Mouse (Mus musculus): ENCODE measurements around the gene Gria4. TPM values are rescaled to one million over a fixed set of nuclear protein-coding genes. Genes with fewer than 3 reads are reported as not detected.
A peak's percentile ranks its signal among the peaks of the same experiment; 100 is the strongest.

Gene Gria4
- polyA plus RNA-seq, 1 experiment from 2014 or later, result 3.2 TPM

DNA sequence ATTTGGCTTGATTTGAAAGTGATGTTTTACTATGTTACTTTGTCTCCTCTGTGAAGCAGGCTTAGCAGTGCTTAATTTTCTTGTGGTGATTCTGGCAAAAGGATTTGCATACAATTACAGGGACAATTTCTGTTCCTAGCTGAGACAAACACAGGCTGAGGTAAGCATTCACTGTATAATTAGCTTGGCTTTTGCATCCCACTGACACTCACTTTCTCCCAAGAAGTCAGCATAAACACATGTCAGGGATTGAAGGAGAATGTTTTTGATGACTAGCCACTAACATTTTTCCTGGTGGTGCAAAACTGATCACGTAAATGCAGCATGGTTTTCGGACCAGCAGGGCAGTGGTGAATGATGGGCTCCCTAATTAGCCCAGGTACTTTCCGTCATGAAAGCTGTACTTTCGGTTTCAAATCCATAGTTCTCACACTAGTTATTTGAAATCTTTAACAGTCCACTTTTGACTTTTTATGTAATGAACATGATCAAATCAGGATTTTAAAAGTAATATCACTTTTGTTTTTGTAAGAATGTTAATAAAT lies 240.5 kb downstream of the Gria4 start:
- TF ChIP-seq CTCF (IDR thresholded peaks at IDR 0.05), result no peak

DNA sequence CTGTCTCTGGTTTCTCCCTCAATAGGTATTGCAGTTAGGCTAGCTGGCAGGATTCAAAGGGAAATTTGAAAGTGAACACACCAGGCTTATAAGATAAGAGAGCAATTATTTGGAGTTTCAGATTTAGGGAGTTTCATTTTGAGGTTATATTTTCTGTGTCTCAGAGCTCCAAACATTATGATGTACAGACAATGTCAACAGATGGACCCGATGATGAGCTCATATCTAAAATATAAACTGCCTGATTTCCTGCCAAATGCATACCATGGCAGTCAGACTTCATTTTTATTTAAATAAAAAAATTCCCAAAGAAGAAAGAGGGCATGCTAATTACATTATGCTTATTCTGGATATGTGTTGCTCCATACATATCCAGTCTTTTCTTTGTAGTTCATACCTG lies 256.8 kb downstream of the Gria4 start:
- TF ChIP-seq CTCF (IDR thresholded peaks at IDR 0.05), result no peak
- DNase-seq (ENCODE audit: low read depth, low spot score) (no peak), ATAC-seq (no peak)
- no peaks in the 10 kb centered on the region for H3K27me3 ChIP-seq
- CTCF ChIA-PET, result interaction anchor here (2.1 kb wide), 1 partner anchor 11 kb away, joined by 6 read pairs; no protein-coding TSS in a partner anchor
- in situ Hi-C loops (cut with MboI; ENCODE audit: low pct_unique_long_range_greater_than_20kb), result loop anchor here (25.0 kb wide), 1 partner anchor 1098 kb away; no protein-coding TSS in a partner anchor
- POLR2A ChIA-PET, result interaction anchor here (0.6 kb wide), 1 partner anchor 1853 kb away, joined by 4 read pairs; no protein-coding TSS in a partner anchor

More for the DNA sequence above, 240.5 kb downstream of the Gria4 start:
- DNase-seq (ENCODE audit: low read depth, low spot score) (no peak), ATAC-seq (no peak)
- in situ Hi-C loops (cut with MboI; ENCODE audit: low pct_unique_long_range_greater_than_20kb), result no loop called here
- ChIA-PET POLR2A (no interaction called here), CTCF (no interaction called here)
- H3K27me3 ChIP-seq, result no peaks in the 10 kb centered on the region

DNA sequence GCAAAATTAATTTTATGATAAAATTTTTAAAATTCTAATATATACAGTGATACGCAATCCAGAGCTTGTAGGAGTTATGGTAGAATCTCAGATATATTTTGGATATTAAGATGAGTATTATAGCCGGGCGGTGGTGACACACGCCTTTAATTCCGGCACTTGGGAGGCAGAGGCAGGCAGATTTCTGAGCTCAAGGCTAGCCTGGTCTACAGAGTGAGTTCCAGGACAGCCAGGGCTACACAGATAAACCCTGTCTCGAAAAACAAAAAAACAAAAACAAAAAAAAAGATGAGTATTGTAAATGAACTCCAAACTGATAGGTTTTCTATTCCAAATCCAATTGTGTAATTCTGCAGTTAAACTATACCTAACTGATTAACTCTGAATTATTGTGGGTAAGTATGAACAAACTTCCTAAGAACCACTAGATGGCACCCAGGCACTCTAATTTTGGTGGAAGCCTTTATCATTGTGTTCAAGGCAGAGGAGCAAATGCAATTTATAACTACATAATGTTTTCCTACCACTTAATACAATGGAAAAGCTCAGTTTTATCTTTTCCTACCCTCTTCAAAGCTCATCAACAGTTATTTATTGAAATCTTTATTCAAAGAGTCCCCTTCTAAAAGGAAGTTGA lies 259.4 kb downstream of the Gria4 start:
- ChIA-PET CTCF (interaction anchor here (1.1 to 1.4 kb wide), 3 partner anchors 9 to 1761 kb away, joined by 3 to 4 read pairs (median 4); no protein-coding TSS in a partner anchor), POLR2A (no interaction called here)
- no peaks in the 10 kb centered on the region for H3K27me3 ChIP-seq
- peak; percentile 46 for TF ChIP-seq CTCF (IDR thresholded peaks at IDR 0.05)
- DNase-seq (ENCODE audit: low read depth, low spot score) (peak; percentile 6), ATAC-seq (peak; percentile 73)
- in situ Hi-C loops (cut with MboI; ENCODE audit: low pct_unique_long_range_greater_than_20kb), result loop anchor here (25.0 kb wide), 1 partner anchor 1101 kb away; no protein-coding TSS in a partner anchor

DNA sequence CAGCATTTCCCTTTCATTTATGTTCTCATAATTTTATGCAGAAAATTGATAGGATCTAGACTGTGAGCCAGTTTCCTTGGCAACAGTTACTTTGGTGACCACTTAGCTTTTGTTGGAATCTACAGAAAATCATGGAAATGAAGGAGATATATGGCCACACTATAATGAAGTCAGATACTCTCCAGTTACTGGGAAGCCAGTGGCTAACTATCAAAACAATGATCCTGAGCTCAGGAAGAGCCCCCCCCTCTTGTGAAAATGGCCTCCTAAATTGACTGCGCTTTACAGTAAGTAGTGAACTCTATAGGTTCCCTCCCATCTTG lies 281.5 kb downstream of the Gria4 start:
- ATAC-seq (no peak), DNase-seq (ENCODE audit: low read depth, low spot score) (no peak)
- in situ Hi-C loops (cut with MboI; ENCODE audit: low pct_unique_long_range_greater_than_20kb), result no loop called here
- ChIA-PET POLR2A (no interaction called here), CTCF (no interaction called here)
- no peak for TF ChIP-seq CTCF (IDR thresholded peaks at IDR 0.05)
- H3K27me3 ChIP-seq, result no peaks in the 10 kb centered on the region

DNA sequence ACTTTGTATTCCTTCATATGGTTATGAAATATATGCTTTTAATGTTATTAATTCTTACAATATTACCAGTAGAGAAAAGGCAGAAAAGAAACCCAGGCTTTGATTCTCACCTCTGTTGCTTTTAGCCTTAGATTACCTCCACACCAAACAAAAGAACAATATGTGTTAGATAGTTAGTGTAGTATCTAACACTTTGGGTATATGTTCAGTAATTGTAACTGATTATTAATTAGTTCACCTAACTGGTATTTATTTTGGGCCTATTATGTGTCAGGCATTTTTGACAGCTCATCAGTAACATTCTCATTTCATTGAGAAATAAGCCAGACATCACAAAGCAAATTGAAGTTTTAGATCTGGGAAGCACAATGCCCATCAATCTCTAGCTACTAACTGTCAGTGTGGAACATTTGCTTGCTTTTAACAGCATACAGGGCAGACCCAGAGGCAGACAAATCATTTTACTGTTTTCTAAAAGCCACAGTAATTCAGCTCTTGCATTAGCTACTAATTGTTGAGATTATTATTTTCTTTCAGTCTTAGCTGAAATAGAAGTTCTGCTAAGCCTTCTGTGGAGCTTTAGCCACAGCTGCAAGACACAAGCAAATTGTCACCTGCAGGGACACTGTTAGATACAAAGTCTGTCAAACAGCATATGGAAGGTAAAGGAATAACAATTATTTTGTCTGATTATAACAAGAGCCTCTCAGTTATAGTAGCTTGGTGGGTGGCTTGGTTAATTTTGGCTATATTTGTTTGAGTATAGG lies 282.1 kb downstream of the Gria4 start:
- no peaks in the 10 kb centered on the region for H3K27me3 ChIP-seq
- ChIA-PET CTCF (no interaction called here), POLR2A (interaction anchor here (0.5 kb wide), 1 partner anchor 14 kb away, joined by 3 read pairs; no protein-coding TSS in a partner anchor)
- ATAC-seq (no peak), DNase-seq (ENCODE audit: low read depth, low spot score) (no peak)
- in situ Hi-C loops (cut with MboI; ENCODE audit: low pct_unique_long_range_greater_than_20kb), result no loop called here
- TF ChIP-seq CTCF (IDR thresholded peaks at IDR 0.05), result no peak

DNA sequence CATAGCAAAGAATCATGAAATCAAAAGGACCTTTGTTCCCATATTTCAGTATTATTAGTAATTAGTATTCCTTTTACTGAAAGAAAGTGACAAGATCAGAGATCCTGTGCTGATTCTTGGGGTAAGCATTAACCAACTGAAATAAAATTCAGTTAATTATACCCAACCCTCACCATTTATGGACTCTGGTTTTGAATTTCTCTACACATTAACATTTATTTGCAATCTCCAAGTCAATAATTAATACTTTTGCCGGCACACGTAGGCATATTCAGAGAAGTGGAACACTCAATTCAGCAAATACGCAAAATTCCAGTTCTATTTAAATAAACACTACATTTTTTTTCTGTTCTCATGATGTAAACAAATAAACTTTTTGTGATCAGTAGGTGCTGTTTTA lies 289.9 kb downstream of the Gria4 start:
- POLR2A ChIA-PET, result no interaction called here
- H3K27me3 ChIP-seq, result no peaks in the 10 kb centered on the region
- ATAC-seq (no peak), DNase-seq (ENCODE audit: low read depth, low spot score) (no peak)
- CTCF ChIA-PET, result no interaction called here
- no peak for TF ChIP-seq CTCF (IDR thresholded peaks at IDR 0.05)
- in situ Hi-C loops (cut with MboI; ENCODE audit: low pct_unique_long_range_greater_than_20kb), result no loop called here

DNA sequence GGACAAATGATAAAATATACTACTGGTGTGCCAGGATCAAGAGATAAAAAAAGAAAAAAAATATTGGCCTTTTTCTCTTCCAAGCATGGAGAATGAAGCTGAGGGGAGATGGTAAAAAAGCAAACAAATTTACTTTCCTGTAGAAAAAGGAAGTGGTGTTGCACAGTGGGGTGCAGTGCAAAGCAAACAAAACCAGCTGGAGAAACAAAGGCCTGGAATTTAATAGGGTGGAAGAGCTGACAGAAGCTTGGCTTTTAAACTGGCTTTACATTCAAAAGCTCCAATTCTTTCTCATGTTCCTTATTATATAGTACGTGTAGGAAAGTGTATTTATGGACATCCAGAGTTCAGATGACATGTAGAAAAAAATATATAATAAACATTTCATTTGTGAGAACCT lies 290.9 kb downstream of the Gria4 start:
- no peak for TF ChIP-seq CTCF (IDR thresholded peaks at IDR 0.05)
- in situ Hi-C loops (cut with MboI; ENCODE audit: low pct_unique_long_range_greater_than_20kb), result no loop called here
- DNase-seq (ENCODE audit: low read depth, low spot score) (no peak), ATAC-seq (no peak)
- ChIA-PET CTCF (no interaction called here), POLR2A (interaction anchor here (0.6 kb wide), 1 partner anchor 783 kb away, joined by 6 read pairs; no protein-coding TSS in a partner anchor)
- no peaks in the 10 kb centered on the region for H3K27me3 ChIP-seq

DNA sequence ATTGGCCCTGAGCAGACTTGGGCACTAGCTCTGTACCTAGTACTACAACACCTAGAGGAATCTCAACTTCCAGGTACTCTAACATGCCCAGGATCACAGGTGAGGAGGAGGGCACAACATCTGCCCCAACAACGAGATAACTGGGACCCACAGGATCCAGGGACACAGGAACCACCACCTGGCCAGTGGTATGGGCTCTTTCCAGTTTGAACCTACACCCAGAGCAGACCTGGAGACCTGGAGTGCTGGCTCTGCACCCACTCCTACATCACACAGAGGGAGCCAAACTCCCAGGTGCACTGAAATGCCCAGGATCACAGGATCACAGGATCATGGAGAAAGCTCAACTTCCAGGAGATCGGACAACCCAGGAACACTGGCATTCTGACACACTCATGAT lies 309.6 kb downstream of the Gria4 start:
- POLR2A ChIA-PET, result no interaction called here
- in situ Hi-C loops (cut with MboI; ENCODE audit: low pct_unique_long_range_greater_than_20kb), result no loop called here
- CTCF ChIA-PET, result no interaction called here
- no peaks in the 10 kb centered on the region for H3K27me3 ChIP-seq
- no peak for TF ChIP-seq CTCF (IDR thresholded peaks at IDR 0.05)
- ATAC-seq, result no peak
- no peak for DNase-seq (ENCODE audit: low read depth, low spot score)

DNA sequence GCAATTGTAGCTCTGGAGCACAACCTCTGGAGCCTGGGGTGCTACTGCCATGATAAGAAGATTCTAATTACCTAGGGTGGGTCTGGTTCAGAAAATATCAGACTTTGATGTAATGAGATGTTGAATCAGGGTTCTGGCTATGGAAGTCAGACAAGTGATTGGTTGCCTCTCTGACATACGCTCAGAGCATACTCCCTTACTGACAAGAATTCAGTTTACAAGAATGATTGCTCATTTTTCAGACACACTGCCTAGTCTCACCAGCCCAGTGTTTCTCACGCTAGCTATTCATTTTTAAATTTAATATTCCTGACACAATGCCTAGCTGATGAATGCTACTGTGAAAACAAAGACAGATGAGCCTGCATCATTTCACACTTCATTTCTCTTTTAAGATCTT lies 311.5 kb downstream of the Gria4 start:
- no peak for TF ChIP-seq CTCF (IDR thresholded peaks at IDR 0.05)
- H3K27me3 ChIP-seq, result peaks cover 6% of the 10 kb centered on the region
- ATAC-seq (no peak), DNase-seq (ENCODE audit: low read depth, low spot score) (no peak)
- ChIA-PET CTCF (no interaction called here), POLR2A (no interaction called here)
- in situ Hi-C loops (cut with MboI; ENCODE audit: low pct_unique_long_range_greater_than_20kb), result no loop called here

DNA sequence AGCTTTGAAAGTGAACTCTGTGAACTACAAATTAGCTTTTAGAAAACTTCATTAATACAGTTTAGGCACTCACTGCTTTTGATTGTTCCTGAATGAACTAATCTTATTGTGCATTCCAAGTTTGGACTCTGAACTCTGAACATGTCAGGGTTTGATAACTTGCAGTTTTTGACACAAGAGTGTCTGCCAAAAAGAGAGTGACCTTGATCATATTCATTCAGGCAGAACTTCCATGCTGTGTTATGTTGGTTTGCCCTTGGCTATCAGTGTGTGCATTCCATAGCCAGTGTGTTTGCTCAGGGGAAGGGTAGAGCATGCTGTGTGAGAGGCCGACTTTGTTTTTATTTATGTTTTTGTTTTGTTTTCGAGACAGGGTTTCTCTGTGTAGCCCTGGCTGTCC lies 325.2 kb downstream of the Gria4 start:
- ChIA-PET POLR2A (no interaction called here), CTCF (no interaction called here)
- no peak for TF ChIP-seq CTCF (IDR thresholded peaks at IDR 0.05)
- DNase-seq (ENCODE audit: low read depth, low spot score), result no peak
- in situ Hi-C loops (cut with MboI; ENCODE audit: low pct_unique_long_range_greater_than_20kb), result no loop called here
- H3K27me3 ChIP-seq, result peaks cover 3% of the 10 kb centered on the region
- ATAC-seq, result no peak

DNA sequence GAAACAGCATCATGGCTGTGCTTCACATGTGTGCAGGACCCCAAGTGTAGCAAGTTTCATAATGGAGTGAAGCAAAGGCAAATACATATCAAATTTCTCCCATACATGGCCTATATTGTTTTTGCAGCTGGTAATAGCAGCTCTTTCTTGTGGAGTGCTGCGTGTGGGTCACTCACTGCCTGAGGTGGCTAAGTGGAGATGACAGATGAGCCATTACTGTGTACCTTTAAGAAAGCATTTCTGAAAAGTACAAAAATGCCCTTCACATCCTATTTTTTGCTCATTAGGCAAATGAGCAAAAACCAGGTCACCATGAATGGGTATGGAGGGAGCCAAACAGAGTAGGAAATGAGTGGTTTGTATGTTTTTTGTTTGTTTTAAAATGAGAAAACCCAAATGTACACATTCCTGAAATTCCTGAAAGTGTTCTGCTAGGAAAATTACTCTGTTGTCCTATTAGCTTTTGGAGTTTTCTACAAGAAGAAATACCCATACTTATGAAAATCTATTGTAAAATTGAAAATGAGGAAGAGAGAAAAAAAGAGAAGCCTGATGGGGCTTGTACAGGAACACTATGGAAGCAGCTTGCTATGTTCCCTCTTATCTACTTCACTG lies 336.5 kb downstream of the Gria4 start:
- no peak for ATAC-seq
- no peak for TF ChIP-seq CTCF (IDR thresholded peaks at IDR 0.05)
- peaks cover 3% of the 10 kb centered on the region for H3K27me3 ChIP-seq
- in situ Hi-C loops (cut with MboI; ENCODE audit: low pct_unique_long_range_greater_than_20kb), result no loop called here
- DNase-seq (ENCODE audit: low read depth, low spot score), result no peak
- ChIA-PET POLR2A (no interaction called here), CTCF (interaction anchor here (2.9 kb wide), 1 partner anchor 9 kb away, joined by 9 read pairs; no protein-coding TSS in a partner anchor)
